Mouse (Mus musculus): Measurements from ENCODE around the gene Gm20855.
"Not testable (repeated sequence)": the region's sequence is repeated elsewhere in the genome, so short reads cannot be mapped to it uniquely, and the experiment has no call there.

The Gm20855 gene

DNA sequence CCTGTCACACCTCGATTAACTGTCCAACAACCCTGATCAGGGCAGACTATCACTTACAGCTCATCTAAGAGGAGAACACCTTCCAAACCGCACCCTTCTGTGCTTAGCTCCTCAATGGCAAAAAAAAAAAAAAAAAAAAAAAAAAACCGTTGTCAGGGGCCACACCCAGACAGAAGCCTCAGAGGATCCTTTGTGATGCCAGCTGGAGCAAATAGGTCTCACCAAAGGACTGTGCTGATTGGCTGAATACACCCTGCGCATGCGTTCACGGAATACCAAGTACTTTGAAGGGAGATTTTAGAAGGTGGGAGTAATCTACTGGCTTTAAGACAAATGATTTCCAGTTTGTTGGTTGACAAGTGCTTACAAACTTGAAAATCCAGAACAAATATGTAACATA, at the start of gene Gm20855:
Gene Gm20855, minus strand, starts transcription at position 101 of the 400 bp plus-strand sequence.
- not testable (repeated sequence) for DNase-seq (ENCODE audit: low read depth, low spot score)
